Mouse (Mus musculus) cerebellum, adult 2 months (tissue): ENCODE data around the gene Gm9922.

ENCODE experiments used
- CTCF ChIP-seq: fragments of 200-500 bp; IDR thresholded peaks from 2 replicates; pipeline ENCODE4 v1.5.1; 2011; ENCODE audit warnings: low read depth, mild to moderate bottlenecking, control low read depth, low read length, moderate library complexity, borderline replicate concordance; ENCODE audit not compliant: insufficient read depth
- POLR2A ChIP-seq: fragments of 200-500 bp; IDR thresholded peaks from 2 replicates; pipeline ENCODE4 v1.6.1; 2011; ENCODE audit warnings: low read length, control low read depth, borderline replicate concordance; ENCODE audit not compliant: insufficient read depth

GRCm38 (mm10) chr14:101777129-101777493 lies 47.5 kb upstream of the Gm9922 start:
- TF ChIP-seq POLR2A (no peak), CTCF (no peak)
